Mouse (Mus musculus) kidney, adult 18-20 months (tissue): ENCODE measurements at regions not wholly inside any gene's neighbourhood (a gene's known extent, or its start where the extent isn't known, plus 50 kb on each side); places are given as distances from the start of the nearest gene placed in this dataset.

ENCODE experiments used
- DNase-seq: peaks from one replicate; pipeline ENCODE4 v3.0.0; 2021

DNA sequence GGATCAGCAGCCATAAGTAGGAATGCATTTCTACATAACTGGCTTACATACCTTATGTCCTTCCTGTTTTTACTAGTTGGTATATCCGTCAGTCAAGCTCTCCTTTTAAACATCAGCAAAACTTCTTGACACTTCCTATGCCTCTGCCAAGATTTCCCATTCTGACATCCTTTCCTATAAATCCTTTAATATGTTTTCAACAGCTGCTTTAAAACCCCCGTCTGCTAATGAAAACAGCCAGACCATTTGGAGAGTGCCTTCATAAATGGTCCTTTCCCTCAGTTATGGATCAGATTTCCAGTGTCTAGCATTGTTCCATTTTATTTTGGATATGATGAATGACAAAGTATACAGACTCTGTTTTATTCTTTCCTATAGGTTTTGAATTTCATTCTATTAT is 270.7 kb upstream of the Rgmb start:
- no peak for DNase-seq

DNA sequence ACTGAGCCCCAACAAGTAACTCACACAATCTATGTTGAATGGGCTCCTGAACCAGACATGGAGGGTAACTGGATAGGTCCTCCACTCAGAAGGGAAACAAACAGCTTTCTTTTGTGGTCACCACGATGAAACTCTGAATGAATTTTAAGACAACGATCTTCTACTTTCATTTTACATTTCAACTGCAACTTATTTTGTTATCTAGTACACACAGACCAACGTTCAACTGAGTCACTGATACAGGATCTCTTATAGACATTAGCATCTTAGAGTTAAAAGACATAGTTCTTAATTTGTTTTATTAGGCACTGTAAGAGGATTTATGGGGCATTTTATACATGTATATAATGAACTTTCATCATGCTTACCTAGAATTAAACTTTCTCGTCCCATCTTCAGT is 262.1 kb upstream of the Rgmb start:
- no peak for DNase-seq

DNA sequence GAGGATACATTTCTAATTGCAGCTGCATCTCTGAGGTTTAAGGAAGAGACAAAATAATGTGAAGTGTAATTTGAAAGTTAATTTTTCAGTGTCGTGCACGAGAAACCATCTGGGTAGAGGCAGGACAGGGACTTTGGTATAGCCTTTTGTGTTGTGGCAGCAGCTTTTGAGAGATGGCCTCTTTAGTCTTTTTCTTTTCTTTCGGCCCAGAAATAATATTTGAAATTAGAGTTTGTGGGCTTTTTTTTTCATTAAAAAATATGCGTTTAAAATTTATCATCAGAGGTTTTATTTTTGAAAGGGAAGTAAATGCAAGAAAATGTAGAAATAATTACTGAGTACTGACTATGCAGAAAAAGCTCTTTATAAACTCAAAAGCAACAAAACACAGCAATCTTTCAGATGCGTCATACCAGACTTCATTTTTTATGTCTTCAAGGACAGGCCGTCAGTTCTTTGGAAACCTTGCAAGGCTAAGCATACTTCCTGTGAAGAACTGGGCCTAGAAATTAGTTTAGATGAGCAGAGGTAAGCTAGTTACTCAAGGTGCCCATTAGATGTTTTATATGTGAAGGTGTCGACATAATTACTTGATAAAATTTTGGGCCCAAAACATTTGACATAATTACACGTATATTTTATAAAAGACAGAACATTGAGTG is 258.9 kb upstream of the Rgmb start:
- DNase-seq: no peak

- DNase-seq: no peak
Observed at GRCm38 (mm10) chr17:16088879-16089618, 258.2 kb upstream of the Rgmb start.

DNA sequence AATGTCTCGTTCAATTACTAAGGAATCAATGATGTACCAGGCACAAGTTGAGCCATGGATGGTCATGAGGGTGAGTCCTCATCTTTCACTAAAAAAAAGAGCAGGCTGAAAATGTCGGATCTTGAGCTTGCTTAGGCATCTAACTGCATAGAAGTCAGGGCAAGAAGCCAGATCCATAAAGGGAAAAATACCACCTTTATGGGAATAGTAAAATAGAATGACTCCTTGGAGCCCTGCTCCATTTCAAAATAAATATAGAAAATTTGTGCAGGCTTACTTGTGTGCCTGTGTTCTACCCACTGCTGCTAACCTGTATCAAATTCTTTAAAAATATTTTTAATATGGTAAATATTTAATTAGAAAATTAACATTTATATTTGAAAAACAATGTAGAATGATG is 256.2 kb upstream of the Rgmb start:
- DNase-seq: no peak

- no peak for DNase-seq
Observed at GRCm38 (mm10) chr17:16082842-16083241, 252.0 kb upstream of the Rgmb start.

GRCm38 (mm10) chr17:16078549-16078948 is 247.7 kb upstream of the Rgmb start:
- no peak for DNase-seq

GRCm38 (mm10) chr17:16069334-16069733 is 238.5 kb upstream of the Rgmb start:
- DNase-seq: no peak

DNA sequence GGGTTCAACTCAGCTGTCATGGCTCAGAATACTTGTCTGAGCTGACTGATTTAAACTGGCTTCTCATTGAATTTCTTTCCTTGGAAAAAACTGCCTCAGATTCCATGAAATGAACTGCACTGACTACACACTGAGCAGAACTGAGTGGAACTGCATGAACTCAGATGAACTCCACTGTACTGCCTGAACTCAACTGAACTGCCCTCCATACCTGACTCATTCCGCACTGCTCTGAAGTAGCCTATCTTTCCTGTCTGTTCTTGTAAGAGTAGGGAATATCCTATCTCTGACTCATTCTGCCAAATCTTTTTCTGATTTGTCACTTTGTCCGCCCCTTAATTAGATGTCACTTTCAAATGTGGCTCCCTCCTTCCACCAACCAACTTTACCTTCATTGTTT is 237.0 kb upstream of the Rgmb start:
- DNase-seq: no peak

- DNase-seq: no peak
Observed at GRCm38 (mm10) chr17:16054481-16054880, 223.6 kb upstream of the Rgmb start.

DNA sequence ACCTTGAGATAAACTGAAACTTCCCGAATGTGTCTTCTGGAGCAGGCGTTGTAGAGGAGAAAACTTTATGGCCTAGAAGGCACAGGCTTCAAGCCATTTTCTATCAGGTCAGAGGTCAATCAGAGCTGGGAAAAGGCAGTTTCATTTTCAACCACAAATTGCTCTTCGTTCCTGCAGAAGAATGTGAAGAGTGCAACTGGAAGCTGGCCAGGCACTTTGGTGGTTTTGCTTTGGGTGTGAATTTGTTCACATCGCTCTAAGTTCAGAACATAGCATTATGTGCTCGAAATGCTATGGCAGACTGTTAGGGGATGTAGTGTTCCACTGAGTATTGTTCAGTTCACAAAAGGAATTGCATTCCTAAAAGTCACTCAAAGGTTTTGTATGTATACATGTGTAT is 220.9 kb upstream of the Rgmb start:
- peak; percentile 37 for DNase-seq

DNA sequence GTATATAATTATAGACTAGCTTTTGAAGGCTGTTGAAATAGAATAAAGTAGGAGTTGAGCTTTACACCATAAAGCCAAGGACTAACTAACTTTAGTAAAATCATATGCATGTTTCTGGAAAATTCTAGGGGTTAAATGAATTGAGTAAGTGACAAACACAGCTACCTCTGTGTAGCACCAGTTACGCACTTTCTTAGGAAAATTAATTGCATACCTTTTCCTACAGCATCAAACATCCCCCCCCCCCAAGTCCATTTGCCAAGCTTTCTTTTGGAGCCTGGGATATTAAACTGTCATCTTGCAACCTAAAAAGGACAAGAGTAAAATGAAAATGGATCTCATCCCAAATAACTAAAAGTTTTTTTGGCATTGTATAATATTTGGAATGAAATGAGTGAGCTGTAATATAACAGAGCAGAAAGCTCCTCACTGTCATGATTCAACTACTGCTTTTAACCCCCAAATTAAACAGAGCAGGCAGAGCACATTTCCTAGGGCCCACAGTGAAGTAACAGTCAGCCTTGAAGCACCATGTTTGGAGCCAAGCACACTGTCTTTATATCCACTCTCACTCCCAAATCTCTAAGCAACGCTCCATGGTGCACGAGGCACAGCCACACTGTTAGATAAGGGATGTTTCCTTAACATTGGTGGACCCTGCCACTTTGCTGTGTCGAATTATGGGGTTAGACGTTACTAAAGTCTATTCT is 210.9 kb upstream of the Rgmb start:
- DNase-seq: no peak

- DNase-seq: no peak
Observed at GRCm38 (mm10) chr17:16027989-16028388, 197.2 kb upstream of the Rgmb start.

- DNase-seq: no peak
Observed at GRCm38 (mm10) chr17:16004871-16005575, 174.2 kb upstream of the Rgmb start.

- no peak for DNase-seq
Observed at GRCm38 (mm10) chr17:16004002-16004401, 173.2 kb upstream of the Rgmb start.

GRCm38 (mm10) chr17:15998771-15999170 is 167.9 kb upstream of the Rgmb start:
- DNase-seq: no peak

DNA sequence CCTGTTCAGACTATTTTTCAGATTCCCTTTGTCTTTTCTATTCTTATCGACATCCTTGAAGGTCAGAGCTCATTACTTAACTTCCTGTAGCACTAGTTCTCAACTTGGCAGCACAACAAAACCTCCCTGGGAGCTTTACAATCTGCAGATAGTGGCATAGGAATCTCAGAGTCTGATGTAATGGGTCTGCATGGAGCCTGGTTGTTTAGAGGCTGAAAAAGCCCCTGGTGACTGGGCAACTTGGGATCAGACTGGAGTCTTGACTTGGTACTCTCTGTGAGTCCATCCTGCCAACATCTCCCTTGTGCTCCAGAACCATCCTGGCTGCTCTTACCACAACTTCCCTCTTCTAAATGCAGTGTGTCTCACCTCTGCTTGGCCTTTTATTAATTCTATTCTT is 166.4 kb upstream of the Rgmb start:
- DNase-seq: no peak

DNA sequence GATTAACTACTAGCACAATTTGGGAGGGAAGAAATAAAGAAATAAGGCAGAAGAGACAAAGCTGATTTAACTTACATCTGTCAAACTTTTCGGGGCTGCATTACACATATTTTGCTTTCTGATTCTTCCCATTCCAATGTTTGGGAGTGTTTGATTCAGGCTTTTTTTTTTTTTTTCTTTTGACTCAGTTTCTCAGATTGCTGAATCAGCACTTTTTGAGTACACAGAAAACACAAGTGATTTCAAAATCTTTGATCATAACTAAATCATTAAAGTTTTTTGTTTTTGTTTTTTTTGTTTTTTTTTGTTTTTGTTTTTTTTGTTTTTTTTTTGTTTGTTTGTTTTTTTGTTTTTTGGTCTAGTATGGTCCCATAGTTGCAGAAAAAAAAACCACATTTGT is 164.7 kb upstream of the Rgmb start:
- DNase-seq: no peak

DNA sequence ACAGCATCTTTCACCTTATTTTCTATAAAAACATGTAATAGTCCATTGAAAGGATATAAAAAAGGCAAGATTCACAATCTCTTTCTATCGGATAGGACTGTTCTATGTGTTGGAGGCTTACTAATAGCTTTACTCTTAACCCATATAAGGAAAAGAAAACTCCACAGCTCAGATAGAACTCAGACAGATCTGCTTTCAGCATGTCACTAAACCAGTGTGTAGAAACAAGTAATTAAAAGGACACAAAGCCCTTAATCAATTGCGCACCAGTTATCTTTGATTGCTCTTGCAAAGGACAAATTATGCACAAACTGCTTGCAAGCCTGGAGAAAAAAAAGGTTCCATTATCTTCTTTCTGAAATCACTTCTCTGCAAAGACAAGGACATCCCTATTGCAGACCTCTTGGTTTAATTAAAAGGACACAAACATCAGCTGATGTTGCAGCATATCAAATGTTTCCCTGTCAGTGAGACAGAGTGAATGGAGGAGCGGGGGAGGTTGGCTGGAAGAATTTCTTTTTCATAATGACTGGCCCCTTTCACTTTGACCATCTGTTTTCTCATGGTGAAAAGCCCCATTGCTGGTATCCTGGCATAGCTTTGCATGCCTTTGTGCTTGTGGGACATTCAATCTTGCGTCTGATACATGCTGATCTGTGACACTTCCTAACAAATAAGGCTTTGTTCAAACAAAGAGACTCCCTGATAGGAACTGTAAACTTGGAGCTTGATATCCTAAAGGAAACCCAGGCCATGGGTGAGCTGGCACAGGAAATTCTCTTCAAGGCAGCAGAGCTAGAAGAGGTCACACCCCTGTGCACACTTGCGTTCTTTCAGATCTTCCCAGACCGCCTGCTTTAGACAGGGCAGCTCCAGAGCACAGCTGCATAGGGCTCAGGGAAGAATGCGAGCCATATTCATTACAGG is 162.8 kb upstream of the Rgmb start:
- DNase-seq: no peak

DNA sequence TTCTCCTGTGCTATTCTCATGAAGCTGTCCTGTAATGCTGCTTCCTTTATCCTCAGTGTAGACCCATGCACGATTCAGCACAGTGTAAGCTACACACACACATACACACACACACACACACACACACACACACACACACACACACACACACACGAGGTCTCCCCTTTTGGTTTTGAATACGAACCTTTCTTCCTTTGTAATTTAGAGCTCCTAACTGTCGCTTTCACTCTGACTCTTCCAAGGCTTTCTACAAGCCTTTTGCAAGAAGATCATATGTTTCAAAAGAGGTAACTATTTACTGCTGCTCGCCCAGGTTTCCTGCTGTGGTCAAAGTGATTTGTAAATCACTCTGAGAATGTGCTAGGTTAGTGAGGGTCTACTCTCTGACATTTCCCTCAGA is 161.1 kb upstream of the Rgmb start:
- DNase-seq: no peak

DNA sequence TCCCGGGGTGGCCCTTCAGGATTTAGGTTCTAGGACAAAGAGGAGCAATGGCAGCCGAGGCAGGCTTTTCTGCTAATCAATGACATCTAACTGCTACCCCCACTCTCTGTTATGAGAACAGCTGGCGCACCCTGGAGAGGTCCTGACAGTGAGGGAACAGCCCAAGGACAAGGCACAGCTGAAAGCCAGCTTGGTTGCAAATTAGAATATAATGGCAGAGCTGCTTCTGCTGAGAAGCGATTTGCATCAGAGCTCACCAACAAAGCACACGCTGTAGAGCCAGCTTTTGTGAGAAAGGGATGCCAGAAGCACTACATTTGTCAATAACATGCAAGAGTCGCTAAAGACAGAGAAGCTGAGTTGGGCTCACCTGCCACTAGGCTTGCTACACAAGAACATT is 159.5 kb upstream of the Rgmb start:
- no peak for DNase-seq

DNA sequence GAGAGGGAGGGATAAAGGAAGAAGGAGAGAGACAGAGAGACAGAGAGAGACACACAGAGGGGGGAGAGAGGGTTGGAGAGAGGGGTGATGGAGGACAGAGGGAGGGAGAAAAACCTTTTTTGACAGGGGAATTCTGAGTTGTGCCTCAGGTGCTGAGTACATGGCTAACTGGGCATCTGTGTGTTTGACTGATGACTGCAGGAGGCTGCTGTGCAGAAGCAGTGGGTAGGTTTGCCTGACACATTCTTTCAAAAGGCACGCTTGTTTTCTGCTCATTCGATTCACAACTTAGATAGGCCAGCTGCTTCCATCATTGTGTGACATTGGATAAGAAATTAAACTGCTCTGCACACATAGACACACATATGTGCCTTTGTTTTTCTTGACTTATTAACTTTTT is 150.7 kb upstream of the Rgmb start:
- no peak for DNase-seq
